Mouse (Mus musculus) midbrain, embryonic 12.5 days (tissue): ENCODE data around the gene Dnajc7. TPM values are rescaled to one million over a fixed set of nuclear protein-coding genes. Genes with fewer than 3 reads are reported as not detected.
"Not testable (repeated sequence)": the region's sequence is repeated elsewhere in the genome, so short reads cannot be mapped to it uniquely, and the experiment has no call there.

ENCODE experiments used
- ATAC-seq: fragments of 200-750 bp; cut with Nextera tagmentation; 2 replicates; pipeline ENCODE4 v1.8.0; 2017; ENCODE audit warnings: low read depth, moderate TSS enrichment, moderate library complexity; ENCODE audit not compliant: low FRiP score
- H3K27ac ChIP-seq: fragments of 300-500 bp; sonication (generic); replicated peaks from 2 replicates; pipeline ENCODE4 v1.5.1; 2016; ENCODE audit warnings: mild to moderate bottlenecking
- H3K27me3 ChIP-seq: fragments of 300-500 bp; sonication (generic); 2 replicates; pipeline ENCODE4 v1.6.1; 2016; ENCODE audit warnings: mild to moderate bottlenecking
- H3K36me3 ChIP-seq: fragments of 300-500 bp; sonication (generic); 2 replicates; pipeline ENCODE4 v1.6.1; 2016
- H3K4me1 ChIP-seq: fragments of 300-500 bp; sonication (generic); 2 replicates; pipeline ENCODE4 v1.6.1; 2016
- H3K4me2 ChIP-seq: fragments of 300-500 bp; sonication (generic); replicated peaks from 2 replicates; pipeline ENCODE4 v1.6.1; 2016; ENCODE audit warnings: mild to moderate bottlenecking, moderate library complexity
- H3K4me3 ChIP-seq: fragments of 300-500 bp; sonication (generic); 2 replicates; pipeline ENCODE4 v1.5.1; 2016; ENCODE audit warnings: mild to moderate bottlenecking
- H3K9ac ChIP-seq: fragments of 300-500 bp; sonication (generic); replicated peaks from 2 replicates; pipeline ENCODE4 v1.6.1; 2016; ENCODE audit warnings: mild to moderate bottlenecking, moderate library complexity
- H3K9me3 ChIP-seq: fragments of 300-500 bp; sonication (generic); 2 replicates; pipeline ENCODE4 v1.6.1; 2016; ENCODE audit warnings: mild to moderate bottlenecking
- WGBS: fragments of 180-500 bp; shearing (Covaris S2); methylation state at CpG from one replicate; pipeline ENCODE4 v1.1.7; 2016; 5-methylcytosine and 5-hydroxymethylcytosine counted together
- polyA plus RNA-seq: library from polyadenylated mRNA; unstranded; fragments of >200 nt; fragmentation: Nextera tagmentation; extraction: Ambion mirVana; gene quantifications from 2 replicates; pipeline ENCODE4 v1.2.1, GENCODE M21; 2016

Dnajc7 gene
- polyA plus RNA-seq, 1 experiment from 2014 or later = 310 TPM

GRCm38 (mm10) chr11:100540966-100541365 is 79.0 kb downstream of the Dnajc7 start:
- Histone ChIP-seq H3K4me1 (peaks cover 8% of the 10 kb centered on the region), H3K9me3 (no peaks in the 10 kb centered on the region), H3K27me3 (peaks cover 8% of the 10 kb centered on the region; the same call in 1 of the 2 replicates), H3K4me3 (no peak overlapping the region), H3K27ac (no peak overlapping the region), H3K9ac (no peak overlapping the region), H3K36me3 (no peaks in the 10 kb centered on the region), H3K4me2 (no peak overlapping the region)
- 69% methylated on average over 6 of the region's 6 CpGs for WGBS
- no peak for ATAC-seq

- no peak overlapping the region for H3K27ac ChIP-seq
- no peak overlapping the region for H3K4me2 ChIP-seq
- H3K9me3 ChIP-seq = no peaks in the 10 kb centered on the region
- no peaks in the 10 kb centered on the region for H3K4me1 ChIP-seq
- no peak overlapping the region for H3K4me3 ChIP-seq
- H3K9ac ChIP-seq = no peak overlapping the region
- peaks cover 10% of the 10 kb centered on the region; the same call in 1 of the 2 replicates for H3K27me3 ChIP-seq
- no peak for ATAC-seq
- H3K36me3 ChIP-seq = no peaks in the 10 kb centered on the region
These were observed 83.5 kb downstream of the Dnajc7 start for GRCm38 (mm10) chr11:100536466-100536865.

DNA sequence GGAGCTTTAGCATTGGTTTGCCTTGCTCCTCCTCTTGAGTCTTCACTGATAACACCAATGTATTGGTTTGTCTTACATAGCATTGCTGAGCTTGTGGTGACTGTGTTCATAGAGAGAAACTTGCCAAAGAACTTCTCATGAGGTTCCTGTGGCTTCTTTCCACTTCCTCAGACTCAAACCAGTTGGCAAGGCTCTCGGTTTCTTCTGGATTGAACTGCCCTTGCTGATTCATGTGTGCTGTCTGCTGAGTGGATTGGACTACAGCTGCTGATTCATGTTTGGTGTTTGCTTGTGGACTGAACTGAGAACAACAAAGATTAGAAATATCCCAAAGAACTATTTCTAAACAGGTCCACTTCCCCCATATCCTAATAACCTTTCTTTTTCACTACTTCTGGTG is 84.0 kb downstream of the Dnajc7 start:
- Histone ChIP-seq H3K4me2 (no peak overlapping the region), H3K27me3 (peaks cover 10% of the 10 kb centered on the region; the same call in 1 of the 2 replicates), H3K9ac (no peak overlapping the region), H3K9me3 (no peaks in the 10 kb centered on the region), H3K36me3 (no peaks in the 10 kb centered on the region), H3K27ac (no peak overlapping the region), H3K4me1 (no peaks in the 10 kb centered on the region), H3K4me3 (no peak overlapping the region)
- ATAC-seq = no peak
- 82% methylated on average over 1 of the region's 1 CpGs for WGBS

GRCm38 (mm10) chr11:100534821-100535220 is 85.1 kb downstream of the Dnajc7 start:
- not testable (repeated sequence) for H3K4me3 ChIP-seq, H3K27me3 ChIP-seq
- 78% methylated on average over 6 of the region's 6 CpGs for WGBS

DNA sequence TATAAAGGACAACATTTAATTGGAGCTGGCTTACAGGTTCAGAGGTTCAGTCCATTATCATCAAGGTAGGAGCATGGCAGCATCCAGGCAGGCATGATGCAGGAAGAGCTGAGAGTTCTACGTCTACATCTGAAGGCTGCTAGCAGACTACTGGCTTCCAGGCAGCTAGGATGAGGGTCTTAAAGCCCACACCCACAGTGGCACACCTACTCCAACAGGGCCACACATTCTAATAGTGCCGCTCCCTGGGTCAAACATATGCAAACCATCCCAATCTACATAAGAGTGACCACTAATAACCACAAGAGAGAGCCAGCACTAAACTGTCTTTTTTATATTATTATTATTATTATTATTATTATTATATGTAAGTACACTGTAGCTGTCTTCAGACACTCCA is 85.6 kb downstream of the Dnajc7 start:
- not testable (repeated sequence) for H3K36me3 ChIP-seq, H3K9me3 ChIP-seq, H3K4me3 ChIP-seq, H3K4me1 ChIP-seq, H3K27ac ChIP-seq, H3K27me3 ChIP-seq, ATAC-seq, H3K4me2 ChIP-seq, H3K9ac ChIP-seq
- WGBS = 75% methylated on average over 2 of the region's 2 CpGs

More at GRCm38 (mm10) chr11:100534821-100535220, 85.1 kb downstream of the Dnajc7 start:
- not testable (repeated sequence) for H3K9me3 ChIP-seq, H3K4me2 ChIP-seq, ATAC-seq, H3K4me1 ChIP-seq, H3K9ac ChIP-seq, H3K36me3 ChIP-seq, H3K27ac ChIP-seq

DNA sequence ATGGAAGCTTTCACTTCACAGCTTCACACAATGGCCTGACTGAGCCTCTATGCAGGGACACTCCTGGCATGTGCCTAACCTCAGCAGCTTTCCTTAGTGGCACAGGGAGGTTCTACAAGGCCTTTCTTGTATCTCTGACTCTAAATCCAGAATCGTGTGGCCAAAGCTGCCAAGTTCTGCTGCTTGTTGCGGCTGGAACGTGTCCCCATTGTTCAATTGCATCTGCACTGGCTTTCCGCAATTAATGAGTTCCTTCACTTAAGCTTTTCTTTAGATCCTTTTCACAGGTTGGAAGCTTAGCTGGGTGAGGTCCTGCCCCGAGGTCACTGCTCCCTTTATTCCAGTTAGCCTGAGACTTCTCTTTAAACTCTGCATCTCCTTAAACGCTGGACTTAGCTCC is 86.1 kb downstream of the Dnajc7 start:
- H3K4me2 ChIP-seq = no peak overlapping the region
- H3K4me1 ChIP-seq = no peaks in the 10 kb centered on the region
- ATAC-seq = no peak
- H3K4me3 ChIP-seq = no peak overlapping the region
- no peak overlapping the region for H3K27ac ChIP-seq
- no peaks in the 10 kb centered on the region for H3K9me3 ChIP-seq
- no peaks in the 10 kb centered on the region for H3K36me3 ChIP-seq
- WGBS = 24% methylated on average over 6 of the region's 6 CpGs
- peaks cover 10% of the 10 kb centered on the region; the same call in 1 of the 2 replicates for H3K27me3 ChIP-seq
- H3K9ac ChIP-seq = no peak overlapping the region

Other genes starting within 250 kb of the Dnajc7 start
- gene Jup, start 222.4 kb downstream of the Dnajc7 start, polyA plus RNA-seq = 46.4 and 53.8 TPM in 2 replicates
- gene P3h4, start 205.3 kb downstream of the Dnajc7 start, polyA plus RNA-seq = 19.7 and 25.4 TPM in 2 replicates
- gene Fkbp10, start 204.5 kb downstream of the Dnajc7 start, polyA plus RNA-seq = 44.5 and 48.0 TPM in 2 replicates
- 93.9 and 100.0 TPM in 2 replicates for gene Nt5c3b, start 178.4 kb downstream of the Dnajc7 start, polyA plus RNA-seq
- 0.75 and 0.89 TPM in 2 replicates for gene Klhl10, start 178.3 kb downstream of the Dnajc7 start, polyA plus RNA-seq
- 13.7 and 15.3 TPM in 2 replicates for gene Klhl11, start 147.4 kb downstream of the Dnajc7 start, polyA plus RNA-seq
- 366 and 368 TPM in 2 replicates for gene Acly, start 92.2 kb downstream of the Dnajc7 start, polyA plus RNA-seq
- 2.4 and 2.6 TPM in 2 replicates for gene Ttc25, start 74.6 kb downstream of the Dnajc7 start, polyA plus RNA-seq
- gene Cnp, start 45.3 kb downstream of the Dnajc7 start, polyA plus RNA-seq = 19.7 and 20.4 TPM in 2 replicates
- 101 and 103 TPM in 2 replicates for gene Nkiras2, start 924 bp downstream of the Dnajc7 start, polyA plus RNA-seq
- 0.34 and 0.97 TPM in 2 replicates for gene Zfp385c, start 72.3 kb upstream of the Dnajc7 start, polyA plus RNA-seq
- gene Dhx58, start 84.1 kb upstream of the Dnajc7 start, polyA plus RNA-seq = 1.9 and 2.3 TPM in 2 replicates
- 59.8 and 65.7 TPM in 2 replicates for gene Kat2a, start 92.3 kb upstream of the Dnajc7 start, polyA plus RNA-seq
- gene Hspb9, start 93.7 kb upstream of the Dnajc7 start, polyA plus RNA-seq = 0.26 TPM in 1 of 2 replicates, not detected in the other
- 17.1 and 23.4 TPM in 2 replicates for gene Rab5c, start 118.0 kb upstream of the Dnajc7 start, polyA plus RNA-seq
- gene Kcnh4, start 139.8 kb upstream of the Dnajc7 start, polyA plus RNA-seq = 6.1 and 6.9 TPM in 2 replicates
- not detected in 2 replicates for gene Hcrt, start 142.8 kb upstream of the Dnajc7 start, polyA plus RNA-seq
- gene Ghdc, start 150.8 kb upstream of the Dnajc7 start, polyA plus RNA-seq = 3.7 and 5.1 TPM in 2 replicates
- 18.8 and 19.4 TPM in 2 replicates for gene Stat5b, start 230.6 kb upstream of the Dnajc7 start, polyA plus RNA-seq
- 1.5 and 1.8 TPM in 2 replicates for gene Stat5a, start 239.2 kb upstream of the Dnajc7 start, polyA plus RNA-seq